Mouse (Mus musculus): ENCODE results near the gene Rfx8.

Rfx8 gene

GRCm38 (mm10) chr1:39694756-39695155 lies 26.0 kb downstream of the Rfx8 start:
- DNase-seq (ENCODE audit: low read depth, low spot score): no peak

- no peak for DNase-seq (ENCODE audit: low read depth, low spot score)
These were observed 28.8 kb downstream of the Rfx8 start for GRCm38 (mm10) chr1:39691974-39692373.

GRCm38 (mm10) chr1:39691061-39691460 lies 29.7 kb downstream of the Rfx8 start:
- DNase-seq (ENCODE audit: low read depth, low spot score): no peak

- DNase-seq (ENCODE audit: low read depth, low spot score): no peak
These were observed 32.2 kb downstream of the Rfx8 start for GRCm38 (mm10) chr1:39688573-39688972.

- DNase-seq (ENCODE audit: low read depth, low spot score): no peak
These were observed 33.5 kb downstream of the Rfx8 start for GRCm38 (mm10) chr1:39687279-39687678.

GRCm38 (mm10) chr1:39685841-39686240 lies 35.0 kb downstream of the Rfx8 start:
- DNase-seq (ENCODE audit: low read depth, low spot score): peak; percentile 76

GRCm38 (mm10) chr1:39681638-39682037 lies 39.2 kb downstream of the Rfx8 start:
- DNase-seq (ENCODE audit: low read depth, low spot score): no peak

- DNase-seq (ENCODE audit: low read depth, low spot score): peak; percentile 54
These were observed 40.3 kb downstream of the Rfx8 start for GRCm38 (mm10) chr1:39680546-39680945.

GRCm38 (mm10) chr1:39678883-39679282 lies 41.9 kb downstream of the Rfx8 start:
- no peak for DNase-seq (ENCODE audit: low read depth, low spot score)

GRCm38 (mm10) chr1:39676221-39676876 lies 44.4 kb downstream of the Rfx8 start:
- no peak for DNase-seq (ENCODE audit: low read depth, low spot score)

- no peak for DNase-seq (ENCODE audit: low read depth, low spot score)
These were observed 48.3 kb downstream of the Rfx8 start for GRCm38 (mm10) chr1:39672362-39673105.

- DNase-seq (ENCODE audit: low read depth, low spot score): no peak
These were observed 50.4 kb downstream of the Rfx8 start for GRCm38 (mm10) chr1:39670211-39670935.

- DNase-seq (ENCODE audit: low read depth, low spot score): no peak
These were observed 54.0 kb downstream of the Rfx8 start for GRCm38 (mm10) chr1:39666751-39667252.

GRCm38 (mm10) chr1:39664039-39664625 lies 56.7 kb downstream of the Rfx8 start:
- DNase-seq (ENCODE audit: low read depth, low spot score): peak; percentile 59

GRCm38 (mm10) chr1:39663050-39663449 lies 57.7 kb downstream of the Rfx8 start:
- DNase-seq (ENCODE audit: low read depth, low spot score): no peak

- no peak for DNase-seq (ENCODE audit: low read depth, low spot score)
These were observed 63.7 kb downstream of the Rfx8 start for GRCm38 (mm10) chr1:39656976-39657529.

GRCm38 (mm10) chr1:39654901-39655300 lies 65.9 kb downstream of the Rfx8 start:
- DNase-seq (ENCODE audit: low read depth, low spot score): peak; percentile 70

- no peak for DNase-seq (ENCODE audit: low read depth, low spot score)
These were observed 67.8 kb downstream of the Rfx8 start for GRCm38 (mm10) chr1:39653028-39653427.

GRCm38 (mm10) chr1:39651241-39651548 lies 69.6 kb downstream of the Rfx8 start, which contains the start of gene Creg2:
TSS of gene Creg2 (minus strand) at chr1:39651474.
- no peak for DNase-seq (ENCODE audit: low read depth, low spot score)

- peak; percentile 40 for DNase-seq (ENCODE audit: low read depth, low spot score)
These were observed 70.2 kb downstream of the Rfx8 start for GRCm38 (mm10) chr1:39650435-39651240.
